Mouse (Mus musculus): ENCODE data around the gene Clmn. TPM values are rescaled to one million over a fixed set of nuclear protein-coding genes. Genes with fewer than 3 reads are reported as not detected.

Gene Clmn
- polyA plus RNA-seq, 1 experiment from 2014 or later = 2.0 TPM

- H3K9ac ChIP-seq (replicated peaks; ENCODE audit: low read depth) = no peak overlapping the region
- no peaks in the 10 kb centered on the region for H3K36me3 ChIP-seq (ENCODE audit: insufficient read depth, low read length)
- ATAC-seq = peak; percentile 65
- H3K4me1 ChIP-seq (ENCODE audit: insufficient read depth, low read depth, low read length) = no peaks in the 10 kb centered on the region
- no peaks in the 10 kb centered on the region for H3K9me3 ChIP-seq (ENCODE audit: low read length)
- H3K27me3 ChIP-seq (replicated peaks; ENCODE audit: insufficient read depth, low read length) = no peaks in the 10 kb centered on the region
- TF ChIP-seq EP300 (IDR thresholded peaks at IDR 0.05) (no peak), CTCF (IDR thresholded peaks at IDR 0.05) (no peak)
- no peak overlapping the region for H3K4me3 ChIP-seq (ENCODE audit: low read depth, low read length)
- no peak for DNase-seq (ENCODE audit: low spot score)
- no peak overlapping the region for H3K27ac ChIP-seq (ENCODE audit: low read length)
- WGBS = 41% methylated on average over 2 of the region's 2 CpGs
- H3K4me2 ChIP-seq (replicated peaks; ENCODE audit: low read depth, low read length) = no peak overlapping the region
These were observed 17.2 kb upstream of the Clmn start for GRCm38 (mm10) chr12:104882061-104882460.

GRCm38 (mm10) chr12:104881518-104882060 is 16.7 kb upstream of the Clmn start:
- H3K9ac ChIP-seq (replicated peaks; ENCODE audit: low read depth) = no peak overlapping the region
- H3K4me1 ChIP-seq (ENCODE audit: insufficient read depth, low read depth, low read length) = no peaks in the 10 kb centered on the region
- WGBS = 57% methylated on average over 4 of the region's 4 CpGs
- H3K4me2 ChIP-seq (replicated peaks; ENCODE audit: low read depth, low read length) = no peak overlapping the region
- TF ChIP-seq CTCF (IDR thresholded peaks at IDR 0.05) (no peak), EP300 (IDR thresholded peaks at IDR 0.05) (no peak)
- H3K36me3 ChIP-seq (ENCODE audit: insufficient read depth, low read length) = no peaks in the 10 kb centered on the region
- no peaks in the 10 kb centered on the region for H3K9me3 ChIP-seq (ENCODE audit: low read length)
- H3K27ac ChIP-seq (ENCODE audit: low read length) = no peak overlapping the region
- no peak overlapping the region for H3K4me3 ChIP-seq (ENCODE audit: low read depth, low read length)
- ATAC-seq = no peak
- no peaks in the 10 kb centered on the region for H3K27me3 ChIP-seq (replicated peaks; ENCODE audit: insufficient read depth, low read length)
- DNase-seq (ENCODE audit: low spot score) = no peak

GRCm38 (mm10) chr12:104880367-104880766 is 15.5 kb upstream of the Clmn start:
- no peaks in the 10 kb centered on the region for H3K9me3 ChIP-seq (ENCODE audit: low read length)
- no peak for DNase-seq (ENCODE audit: low spot score)
- no peak for ATAC-seq
- H3K9ac ChIP-seq (replicated peaks; ENCODE audit: low read depth) = no peak overlapping the region
- H3K4me2 ChIP-seq (replicated peaks; ENCODE audit: low read depth, low read length) = no peak overlapping the region
- H3K36me3 ChIP-seq (ENCODE audit: insufficient read depth, low read length) = no peaks in the 10 kb centered on the region
- no peak overlapping the region for H3K27ac ChIP-seq (ENCODE audit: low read length)
- 62% methylated on average over 12 of the region's 12 CpGs for WGBS
- H3K27me3 ChIP-seq (replicated peaks; ENCODE audit: insufficient read depth, low read length) = no peaks in the 10 kb centered on the region
- TF ChIP-seq CTCF (IDR thresholded peaks at IDR 0.05) (no peak), EP300 (IDR thresholded peaks at IDR 0.05) (no peak)
- no peak overlapping the region for H3K4me3 ChIP-seq (ENCODE audit: low read depth, low read length)
- H3K4me1 ChIP-seq (ENCODE audit: insufficient read depth, low read depth, low read length) = no peaks in the 10 kb centered on the region

- 68% methylated on average over 10 of the region's 10 CpGs for WGBS
- ATAC-seq (no peak), DNase-seq (ENCODE audit: low spot score) (no peak)
- Histone ChIP-seq H3K4me3 (ENCODE audit: low read depth, low read length) (no peak overlapping the region), H3K9ac (replicated peaks; ENCODE audit: low read depth) (no peak overlapping the region), H3K4me1 (ENCODE audit: insufficient read depth, low read depth, low read length) (no peaks in the 10 kb centered on the region), H3K9me3 (ENCODE audit: low read length) (no peaks in the 10 kb centered on the region), H3K27me3 (replicated peaks; ENCODE audit: insufficient read depth, low read length) (no peaks in the 10 kb centered on the region), H3K36me3 (ENCODE audit: insufficient read depth, low read length) (no peaks in the 10 kb centered on the region), H3K4me2 (replicated peaks; ENCODE audit: low read depth, low read length) (no peak overlapping the region), H3K27ac (ENCODE audit: low read length) (no peak overlapping the region)
- TF ChIP-seq EP300 (IDR thresholded peaks at IDR 0.05) = no peak
- no peak for TF ChIP-seq CTCF (IDR thresholded peaks at IDR 0.05)
These were observed 14.7 kb upstream of the Clmn start for GRCm38 (mm10) chr12:104879577-104879989.

- Histone ChIP-seq H3K4me1 (ENCODE audit: insufficient read depth, low read depth, low read length) (no peaks in the 10 kb centered on the region), H3K27ac (ENCODE audit: low read length) (no peak overlapping the region), H3K4me2 (replicated peaks; ENCODE audit: low read depth, low read length) (no peak overlapping the region), H3K4me3 (ENCODE audit: low read depth, low read length) (no peak overlapping the region), H3K27me3 (replicated peaks; ENCODE audit: insufficient read depth, low read length) (no peaks in the 10 kb centered on the region), H3K36me3 (ENCODE audit: insufficient read depth, low read length) (no peaks in the 10 kb centered on the region), H3K9me3 (ENCODE audit: low read length) (no peaks in the 10 kb centered on the region), H3K9ac (replicated peaks; ENCODE audit: low read depth) (no peak overlapping the region)
- TF ChIP-seq EP300 (IDR thresholded peaks at IDR 0.05) (no peak), CTCF (IDR thresholded peaks at IDR 0.05) (no peak)
- WGBS = 27% methylated on average over 3 of the region's 3 CpGs
- ATAC-seq = peak; percentile 40; the same call in 1 of the 2 replicates
- DNase-seq (ENCODE audit: low spot score) = no peak
These were observed 11.2 kb upstream of the Clmn start for GRCm38 (mm10) chr12:104876053-104876452.

GRCm38 (mm10) chr12:104871987-104872386 is 7.1 kb upstream of the Clmn start:
- no peaks in the 10 kb centered on the region for H3K9me3 ChIP-seq (ENCODE audit: low read length)
- DNase-seq (ENCODE audit: low spot score) = no peak
- H3K4me3 ChIP-seq (ENCODE audit: low read depth, low read length) = no peak overlapping the region
- H3K9ac ChIP-seq (replicated peaks; ENCODE audit: low read depth) = no peak overlapping the region
- H3K4me1 ChIP-seq (ENCODE audit: insufficient read depth, low read depth, low read length) = no peaks in the 10 kb centered on the region
- TF ChIP-seq CTCF (IDR thresholded peaks at IDR 0.05) (no peak), EP300 (IDR thresholded peaks at IDR 0.05) (no peak)
- ATAC-seq = no peak
- WGBS = 77% methylated on average over 6 of the region's 6 CpGs
- no peak overlapping the region for H3K4me2 ChIP-seq (replicated peaks; ENCODE audit: low read depth, low read length)
- no peaks in the 10 kb centered on the region for H3K27me3 ChIP-seq (replicated peaks; ENCODE audit: insufficient read depth, low read length)
- H3K27ac ChIP-seq (ENCODE audit: low read length) = no peak overlapping the region
- H3K36me3 ChIP-seq (ENCODE audit: insufficient read depth, low read length) = no peaks in the 10 kb centered on the region

GRCm38 (mm10) chr12:104869737-104870136 is 4.9 kb upstream of the Clmn start:
- Histone ChIP-seq H3K4me1 (ENCODE audit: insufficient read depth, low read depth, low read length) (no peaks in the 10 kb centered on the region; the same call in 1 of the 2 replicates), H3K27me3 (replicated peaks; ENCODE audit: insufficient read depth, low read length) (no peaks in the 10 kb centered on the region), H3K4me2 (replicated peaks; ENCODE audit: low read depth, low read length) (no peak overlapping the region), H3K36me3 (ENCODE audit: insufficient read depth, low read length) (no peaks in the 10 kb centered on the region), H3K9ac (replicated peaks; ENCODE audit: low read depth) (no peak overlapping the region), H3K9me3 (ENCODE audit: low read length) (no peaks in the 10 kb centered on the region), H3K27ac (ENCODE audit: low read length) (no peak overlapping the region), H3K4me3 (ENCODE audit: low read depth, low read length) (no peak overlapping the region)
- WGBS = 74% methylated on average over 3 of the region's 3 CpGs
- ATAC-seq (no peak), DNase-seq (ENCODE audit: low spot score) (no peak)
- TF ChIP-seq EP300 (IDR thresholded peaks at IDR 0.05) = no peak
- TF ChIP-seq CTCF (IDR thresholded peaks at IDR 0.05) = no peak
